ENCODE assay signal across 42 mouse cellular contexts in the genomic region with DNA sequence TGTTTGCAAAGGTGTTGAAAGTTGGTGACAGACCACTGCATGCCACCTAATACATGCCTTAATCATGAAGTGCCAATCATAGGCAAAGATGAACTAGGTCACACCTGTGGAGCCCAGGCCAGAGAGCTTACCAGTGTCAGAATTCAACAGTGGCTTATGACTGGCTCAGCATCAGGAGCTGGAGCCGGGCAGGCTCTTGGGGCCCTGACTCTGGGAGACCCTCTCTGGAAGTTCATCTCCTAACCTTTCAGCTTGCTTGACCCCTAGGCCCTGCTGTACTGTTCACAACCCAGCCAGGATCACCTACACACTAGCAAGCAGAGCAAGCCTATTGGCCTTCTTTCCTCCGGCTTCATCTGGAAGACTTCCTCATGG. TPM values are rescaled to one million over a fixed set of nuclear protein-coding genes. Genes with fewer than 3 reads are reported as not detected.
"Had no signal": no experiment of that assay in that cellular context is flagged by ENCODE, and none has a peak within 500 bp of the region (broad histone marks: within the 10 kb centered on the region; RNA-seq: fewer than 3 reads in every experiment).

No protein-coding gene starts in this region.

- H3K4me3 ChIP-seq: limb, embryonic 10.5 days; limb, embryonic 12.5 days; limb, embryonic 13.5 days; limb, embryonic 15.5 days; liver, embryonic 12.5 days; liver, embryonic 13.5 days; liver, embryonic 15.5 days; lung, embryonic 15.5 days; midbrain, embryonic 10.5 days; midbrain, embryonic 12.5 days; midbrain, embryonic 13.5 days; midbrain, embryonic 15.5 days; myocyte; neural tube, embryonic 12.5 days had no signal

- H3K36me3 ChIP-seq: limb, embryonic 10.5 days; limb, embryonic 12.5 days; limb, embryonic 13.5 days; limb, embryonic 15.5 days; liver, embryonic 12.5 days; liver, embryonic 13.5 days; liver, embryonic 15.5 days; lung, embryonic 15.5 days; midbrain, embryonic 10.5 days; midbrain, embryonic 12.5 days; midbrain, embryonic 13.5 days; midbrain, embryonic 15.5 days; neural tube, embryonic 12.5 days had no signal

- H3K4me2 ChIP-seq: limb, embryonic 12.5 days; limb, embryonic 13.5 days; limb, embryonic 15.5 days; liver, embryonic 11.5 days; liver, embryonic 12.5 days; liver, embryonic 13.5 days; liver, embryonic 15.5 days; lung, embryonic 14.5 days; lung, embryonic 15.5 days; midbrain, embryonic 12.5 days; midbrain, embryonic 13.5 days; midbrain, embryonic 15.5 days; neural tube, embryonic 12.5 days had no signal

- ATAC-seq: liver, embryonic 12.5 days; liver, postnatal 0 days; lung, postnatal 0 days; midbrain, embryonic 13.5 days; midbrain, embryonic 15.5 days; midbrain, embryonic 16.5 days had no signal

- H3K27ac ChIP-seq: limb, embryonic 10.5 days; limb, embryonic 12.5 days; limb, embryonic 13.5 days; limb, embryonic 15.5 days; liver, embryonic 12.5 days; liver, embryonic 13.5 days; liver, embryonic 14.5 days; liver, embryonic 15.5 days; lung, embryonic 15.5 days; macrophage; midbrain, embryonic 10.5 days; midbrain, embryonic 12.5 days; midbrain, embryonic 13.5 days; midbrain, embryonic 15.5 days; neural tube, embryonic 12.5 days had no signal

- DNase-seq: left cerebral cortex, postnatal 4 days; liver; liver, embryonic 13.5 days; lung, adult 18-20 months; lung, adult 2 months; lung, postnatal 10 days; lung, postnatal 36 days; lung, postnatal 4 days had no signal

- H3K9me3 ChIP-seq: limb, embryonic 10.5 days; limb, embryonic 12.5 days; limb, embryonic 13.5 days; limb, embryonic 15.5 days; liver, embryonic 12.5 days; liver, embryonic 13.5 days; liver, embryonic 15.5 days; lung, embryonic 15.5 days; megakaryocyte, embryonic 14.5 days; midbrain, embryonic 10.5 days; midbrain, embryonic 12.5 days; midbrain, embryonic 13.5 days; midbrain, embryonic 15.5 days; neural tube, embryonic 12.5 days had no signal

- H3K9ac ChIP-seq: limb, embryonic 12.5 days; limb, embryonic 13.5 days; limb, embryonic 15.5 days; liver, embryonic 12.5 days; liver, embryonic 13.5 days; liver, embryonic 14.5 days; liver, embryonic 15.5 days; liver, postnatal 0 days; lung, embryonic 14.5 days; lung, embryonic 15.5 days; midbrain, embryonic 12.5 days; midbrain, embryonic 13.5 days; midbrain, embryonic 15.5 days; neural tube, embryonic 12.5 days had no signal

RNA-seq across cellular contexts. Expression of gene Tnfrsf25, which starts 21.1 kb away (rescaled TPM):
- total RNA-seq: megakaryocyte-erythroid progenitor cell, adult 5-6 weeks; monocyte, adult 5-6 weeks had no signal

RNA-seq across cellular contexts. Expression of gene Hes2, which starts 21.8 kb away (rescaled TPM):
- total RNA-seq: left cerebral cortex, adult 8-10 months; left cerebral cortex, postnatal 10 days; left cerebral cortex, postnatal 14 days; left cerebral cortex, postnatal 25 days; left cerebral cortex, postnatal 36 days; left cerebral cortex, postnatal 4 days; liver, adult 2 months; megakaryocyte progenitor cell, adult 5-6 weeks; megakaryocyte, adult 5-6 weeks; midbrain, postnatal 0 days; monocyte, adult 5-6 weeks had no signal
- polyA plus RNA-seq: limb, embryonic 10.5 days; limb, embryonic 11.5 days; limb, embryonic 12.5 days; limb, embryonic 13.5 days; liver, adult 2 months; liver, embryonic 11.5 days; liver, embryonic 13.5 days; liver, embryonic 15.5 days; liver, embryonic 16.5 days; liver, postnatal 0 days; lung, embryonic 14.5 days; midbrain, embryonic 15.5 days; midbrain, embryonic 16.5 days; midbrain, postnatal 0 days; myocyte had no signal
